Mouse (Mus musculus) liver, postnatal 0 days (tissue): ENCODE data around the gene Acot1.

Experiments used
- CTCF ChIP-seq: sonication (generic); IDR thresholded peaks from 2 replicates; pipeline ENCODE4 v1.5.1; 2016; ENCODE audit warnings: antibody characterized with exemption, low read depth
- EP300 ChIP-seq: IDR thresholded peaks from 2 replicates; pipeline ENCODE4 v1.6.1; 2016; ENCODE audit warnings: antibody characterized with exemption, low read depth, mild to moderate bottlenecking

DNA sequence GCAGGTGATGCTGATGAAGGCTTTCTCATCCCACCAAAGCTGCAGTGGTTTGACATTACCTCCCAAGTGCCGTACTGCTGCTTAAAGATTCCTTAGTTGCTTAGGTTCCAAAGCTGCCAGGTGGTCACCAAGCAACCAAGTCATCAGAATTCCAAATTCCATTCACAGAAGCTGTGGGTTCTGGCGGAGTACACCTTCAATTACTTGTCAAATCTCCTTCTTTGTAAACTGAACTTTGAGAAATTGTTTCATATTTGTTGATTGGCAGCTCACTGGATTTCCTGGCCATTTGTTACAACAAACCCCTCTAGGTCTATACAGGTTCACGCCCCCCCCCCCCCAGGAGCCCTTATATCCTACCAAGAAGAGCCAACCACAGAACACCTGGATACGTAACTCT is 24.5 kb upstream of the Acot1 start, which contains the start of gene Heatr4:
- no peak for TF ChIP-seq CTCF
- no peak for TF ChIP-seq EP300
